Mouse (Mus musculus) embryonic fibroblast, embryonic 13.5 days (primary cell): ENCODE data around the gene Kalrn.

Experiments
- CTCF ChIP-seq: IDR thresholded peaks from 2 replicates; pipeline ENCODE4 v1.5.1; 2011; ENCODE audit warnings: mild to moderate bottlenecking, control low read depth, low read length, moderate library complexity, borderline replicate concordance; ENCODE audit not compliant: insufficient read depth
- POLR2A ChIP-seq: IDR thresholded peaks from 2 replicates; pipeline ENCODE4 v1.6.1; 2011; ENCODE audit warnings: low read depth, mild to moderate bottlenecking, control low read depth, low read length, moderate library complexity

- TF ChIP-seq CTCF = no peak
- no peak for TF ChIP-seq POLR2A
Observed at GRCm38 (mm10) chr16:34040276-34040675, 533.1 kb downstream of the Kalrn start.
